Mouse (Mus musculus) activated CD4-positive, CD25-positive, alpha-beta regulatory T cell, adult 4 months (primary cell): ENCODE measurements around the gene Nxph1. TPM values are rescaled to one million over a fixed set of nuclear protein-coding genes. Genes with fewer than 3 reads are reported as not detected.

ENCODE experiments used
- ATAC-seq: one replicate; pipeline ENCODE4 v1.8.0; 2017
- polyA plus RNA-seq, 2 experiments: library from polyadenylated mRNA; unstranded; fragments of 100-300 nt; shearing (Covaris generic); gene quantifications; one replicate each; pipeline ENCODE4 v1.2.1; 2017

Gene Nxph1
- polyA plus RNA-seq, result not detected

- ATAC-seq, result no peak
Observed at GRCm38 (mm10) chr6:8948131-8948470, at the start of gene Nxph1. Nxph1 (plus strand) TSS chr6:8948431.

- ATAC-seq, result no peak
Observed at GRCm38 (mm10) chr6:8900021-8900728, 48.1 kb upstream of the Nxph1 start.

GRCm38 (mm10) chr6:8900729-8901122 is 47.5 kb upstream of the Nxph1 start:
- ATAC-seq, result no peak

GRCm38 (mm10) chr6:8907917-8908316 is 40.3 kb upstream of the Nxph1 start:
- ATAC-seq, result no peak

GRCm38 (mm10) chr6:8913404-8913803 is 34.8 kb upstream of the Nxph1 start:
- ATAC-seq, result no peak

- ATAC-seq, result no peak
Observed at GRCm38 (mm10) chr6:8914682-8915081, 33.5 kb upstream of the Nxph1 start.

GRCm38 (mm10) chr6:8924481-8924880 is 23.8 kb upstream of the Nxph1 start:
- no peak for ATAC-seq

- ATAC-seq, result no peak
Observed at GRCm38 (mm10) chr6:8935241-8935640, 13.0 kb upstream of the Nxph1 start.

- ATAC-seq, result peak; percentile 61
Observed at GRCm38 (mm10) chr6:8935705-8936104, 12.5 kb upstream of the Nxph1 start.

GRCm38 (mm10) chr6:8936168-8936567 is 12.1 kb upstream of the Nxph1 start:
- ATAC-seq, result no peak

- no peak for ATAC-seq
Observed at GRCm38 (mm10) chr6:8948471-8949411, 510 bp downstream of the Nxph1 start.

GRCm38 (mm10) chr6:8949665-8950201 is 1.5 kb downstream of the Nxph1 start:
- ATAC-seq, result no peak

GRCm38 (mm10) chr6:8950611-8951325 is 2.5 kb downstream of the Nxph1 start:
- ATAC-seq, result no peak

- ATAC-seq, result peak; percentile 32
Observed at GRCm38 (mm10) chr6:8951326-8951695, 3.1 kb downstream of the Nxph1 start.

- ATAC-seq, result no peak
Observed at GRCm38 (mm10) chr6:8951884-8952590, 3.8 kb downstream of the Nxph1 start.

GRCm38 (mm10) chr6:8955817-8956529 is 7.7 kb downstream of the Nxph1 start:
- ATAC-seq, result no peak

GRCm38 (mm10) chr6:8956743-8957528 is 8.7 kb downstream of the Nxph1 start:
- no peak for ATAC-seq

- no peak for ATAC-seq
Observed at GRCm38 (mm10) chr6:8957529-8957887, 9.3 kb downstream of the Nxph1 start.

GRCm38 (mm10) chr6:8958081-8958919 is 10.1 kb downstream of the Nxph1 start:
- ATAC-seq, result no peak

GRCm38 (mm10) chr6:8959810-8960209 is 11.6 kb downstream of the Nxph1 start:
- no peak for ATAC-seq
